ENCODE assay signal across 8 mouse cellular contexts in the genomic region with DNA sequence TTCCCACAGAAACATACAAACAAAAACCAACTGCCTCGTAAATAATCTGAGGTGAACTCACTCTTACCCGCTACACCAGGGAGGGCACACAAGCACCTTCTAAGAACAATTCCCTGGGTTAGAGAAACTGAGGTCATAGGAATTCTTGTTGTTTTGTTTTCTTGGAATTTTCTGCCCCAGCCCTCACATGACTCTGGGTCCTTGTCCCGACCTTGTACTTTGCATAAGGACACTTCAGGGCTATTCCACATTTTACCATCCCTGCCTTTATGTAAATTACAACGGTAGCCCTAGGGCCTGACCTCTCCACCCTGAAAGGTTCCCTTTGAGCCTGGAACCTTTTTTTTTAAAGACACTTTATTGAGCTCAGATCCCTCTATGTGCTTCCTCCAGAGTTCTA. TPM values are rescaled to one million over a fixed set of nuclear protein-coding genes. Genes with fewer than 3 reads are reported as not detected.
DNase-seq lines count a peak whose midpoint lies in the region; ATAC-seq and TF ChIP-seq lines count a peak whose summit lies in the region.

A gene (minus strand): TSS at position 173 of the 400 bp plus-strand sequence.

- H3K9me3 ChIP-seq in forebrain, postnatal 0 days (ENCODE audit: low read length): no peaks in the 10 kb centered on the region
- no peaks in the 10 kb centered on the region for H3K9me3 ChIP-seq in hindbrain, embryonic 15.5 days
- H3K9me3 ChIP-seq in liver, postnatal 0 days (ENCODE audit: low read length): no peaks in the 10 kb centered on the region

- H3K27me3 ChIP-seq in kidney, adult 2 months (replicated peaks; ENCODE audit: control insufficient read depth, insufficient read depth, low read length): no peaks in the 10 kb centered on the region
- H3K27me3 ChIP-seq in forebrain, postnatal 0 days (ENCODE audit: insufficient read depth, low read length): no peaks in the 10 kb centered on the region; the same call in 1 of the 2 replicates
- no peaks in the 10 kb centered on the region for H3K27me3 ChIP-seq in hindbrain, embryonic 15.5 days
- no peaks in the 10 kb centered on the region for H3K27me3 ChIP-seq in liver, postnatal 0 days (ENCODE audit: insufficient read depth, low read length)

- ATAC-seq in activated CD4-positive, CD25-positive, alpha-beta regulatory T cell, adult 4 months: no peak
- no peak for ATAC-seq in forebrain, postnatal 0 days
- ATAC-seq in hindbrain, embryonic 15.5 days (ENCODE audit: low FRiP score, low read depth): no peak
- no peak for ATAC-seq in liver, postnatal 0 days

- no peak for TF ChIP-seq POLR2A in kidney, adult 2 months (IDR thresholded peaks at IDR 0.05; ENCODE audit: low read depth, low read length)

- no peak for TF ChIP-seq EP300 in liver, postnatal 0 days (IDR thresholded peaks at IDR 0.05; ENCODE audit: low read depth)

- peak; percentile 48 for DNase-seq in kidney, adult 2 months
- DNase-seq in kidney, postnatal 10 days: no peak
- DNase-seq in forebrain, postnatal 0 days: no peak
- DNase-seq in liver, postnatal 0 days: no peak
- no peak for DNase-seq in ovary, postnatal 14 days (ENCODE audit: low spot score)
- DNase-seq in lung, postnatal 14 days: no peak

- peak within 1 kb of the TSS; percentile 5; the same call in 1 of the 2 replicates for H3K4me3 ChIP-seq in kidney, adult 2 months (ENCODE audit: insufficient read depth, low read depth, low read length)
- no peak within 1 kb of the TSS for H3K4me3 ChIP-seq in forebrain, postnatal 0 days (ENCODE audit: low read depth, low read length)
- no peak within 1 kb of the TSS for H3K4me3 ChIP-seq in hindbrain, embryonic 15.5 days
- no peak within 1 kb of the TSS for H3K4me3 ChIP-seq in liver, postnatal 0 days (ENCODE audit: low read depth, low read length)

- 26% methylated on average over 4 of the region's 4 CpGs for WGBS in kidney, adult 2 months
- WGBS in forebrain, postnatal 0 days: 45% methylated on average over 4 of the region's 4 CpGs
- 45% methylated on average over 4 of the region's 4 CpGs for WGBS in hindbrain, embryonic 15.5 days
- WGBS in liver, postnatal 0 days (ENCODE audit: insufficient replicate concordance): 53% methylated on average over 4 of the region's 4 CpGs

- TF ChIP-seq CTCF in kidney, adult 2 months (conservative IDR thresholded peaks at IDR 0.05; ENCODE audit: insufficient read depth, insufficient read length, low read depth, low read length): no peak
- TF ChIP-seq CTCF in forebrain, postnatal 0 days (IDR thresholded peaks at IDR 0.05; ENCODE audit: low read depth): no peak
- no peak for TF ChIP-seq CTCF in liver, postnatal 0 days (IDR thresholded peaks at IDR 0.05; ENCODE audit: low read depth)

- H3K27ac ChIP-seq in kidney, adult 2 months (ENCODE audit: insufficient read depth, low read depth, low read length): peak within 1 kb of the TSS; percentile 22
- H3K27ac ChIP-seq in forebrain, postnatal 0 days (ENCODE audit: low read depth, low read length): no peak within 1 kb of the TSS
- H3K27ac ChIP-seq in hindbrain, embryonic 15.5 days (replicated peaks): no peak within 1 kb of the TSS
- H3K27ac ChIP-seq in liver, postnatal 0 days (ENCODE audit: low read depth): peak within 1 kb of the TSS; percentile 46; the same call in 1 of the 2 replicates

- H3K4me2 ChIP-seq in forebrain, postnatal 0 days (ENCODE audit: low read depth): no peak within 1 kb of the TSS
- no peak within 1 kb of the TSS for H3K4me2 ChIP-seq in hindbrain, embryonic 15.5 days
- H3K4me2 ChIP-seq in liver, postnatal 0 days (ENCODE audit: low read depth, low read length): no peak within 1 kb of the TSS

- peaks cover 12% of the 10 kb centered on the region; the same call in 1 of the 2 replicates for H3K4me1 ChIP-seq in kidney, adult 2 months (ENCODE audit: control insufficient read depth, insufficient read depth, low read length)
- peaks cover 4% of the 10 kb centered on the region; the same call in 1 of the 2 replicates for H3K4me1 ChIP-seq in forebrain, postnatal 0 days (ENCODE audit: insufficient read depth)
- H3K4me1 ChIP-seq in hindbrain, embryonic 15.5 days (replicated peaks): peaks cover 15% of the 10 kb centered on the region
- peaks cover 27% of the 10 kb centered on the region for H3K4me1 ChIP-seq in liver, postnatal 0 days (ENCODE audit: insufficient read depth)

- no peaks in the 10 kb centered on the region for H3K36me3 ChIP-seq in kidney, adult 2 months (ENCODE audit: control insufficient read depth, insufficient read depth, low read length)
- no peaks in the 10 kb centered on the region for H3K36me3 ChIP-seq in forebrain, postnatal 0 days (ENCODE audit: insufficient read depth)
- no peaks in the 10 kb centered on the region for H3K36me3 ChIP-seq in hindbrain, embryonic 15.5 days
- no peaks in the 10 kb centered on the region for H3K36me3 ChIP-seq in liver, postnatal 0 days (replicated peaks; ENCODE audit: insufficient read depth, low read length)

- no peak within 1 kb of the TSS for H3K9ac ChIP-seq in forebrain, postnatal 0 days
- no peak within 1 kb of the TSS for H3K9ac ChIP-seq in hindbrain, embryonic 15.5 days
- H3K9ac ChIP-seq in liver, postnatal 0 days (replicated peaks): no peak within 1 kb of the TSS

RNA-seq across cellular contexts. Expression of the gene that starts here (rescaled TPM):
- 95.6 and 115 TPM in 2 replicates for polyA plus RNA-seq in kidney, adult 2 months (2012; rRNA removed)
- 100 to 1,000 TPM; 163 to 197 TPM for polyA plus RNA-seq in activated CD4-positive, CD25-positive, alpha-beta regulatory T cell, adult 4 months (2017; shearing (Covaris generic))
- total RNA-seq in forebrain, postnatal 0 days (2014; rRNA removed): 703 and 720 TPM in 2 replicates
- 1,123 and 1,324 TPM in 2 replicates for polyA plus RNA-seq in forebrain, postnatal 0 days (2015; fragmentation: Nextera tagmentation; extraction: Ambion mirVana)
- 1,417 and 1,497 TPM in 2 replicates for polyA plus RNA-seq in hindbrain, embryonic 15.5 days (2015; fragmentation: Nextera tagmentation; extraction: Ambion mirVana)
- polyA plus RNA-seq in liver, postnatal 0 days (2015; fragmentation: Nextera tagmentation; extraction: Ambion mirVana): 231 and 250 TPM in 2 replicates

Comparison
In these comparisons a context has a peak if more than half of its experiments do, and no peak if none do; other contexts are left out.
1. H3K27ac ChIP-seq: peak in kidney, adult 2 months (single experiment) and liver, postnatal 0 days (single experiment); none in forebrain, postnatal 0 days (single experiment) and hindbrain, embryonic 15.5 days (single experiment).